Comparison of ENCODE assay signal across 22 mouse cellular contexts in genomic region chr1:28453469-28453868, GRCm38 (mm10).
DNase-seq lines count a peak whose midpoint lies in the region; ATAC-seq lines count a peak whose summit lies in the region.
"Had no signal": no experiment of that assay in that cellular context is flagged by ENCODE, and none has a peak within 500 bp of the region (broad histone marks: within the 10 kb centered on the region; RNA-seq: fewer than 3 reads in every experiment).

No protein-coding gene starts in this region.

- DNase-seq in frontal cortex, postnatal 14 days (ENCODE audit: low spot score in 2 of 2): no peak
- peak; percentile 16 to 43 for DNase-seq in left cerebral cortex, postnatal 25 days (ENCODE audit: low spot score in 2 of 2)
- no peak for DNase-seq in left cerebral cortex, postnatal 10 days (ENCODE audit: extremely low spot score in 1 of 2, low spot score in 2 of 2)
- DNase-seq in right cerebral cortex, postnatal 10 days (ENCODE audit: low spot score in 2 of 2): peak; percentile 21 to 25
- DNase-seq in right cerebral cortex, postnatal 4 days: no peak
- no peak for DNase-seq in layer of hippocampus, adult 9-11 months
- no peak for DNase-seq in heart, postnatal 4 days
- DNase-seq: adrenal gland, postnatal 25 days; cerebellum, adult 8-10 months; cerebellum, postnatal 36 days; gastrocnemius, postnatal 14 days; heart, postnatal 14 days; kidney, adult 8-10 months; kidney, postnatal 4 days; layer of hippocampus, postnatal 36 days; lung, adult 2 months; lung, postnatal 14 days; thymus, postnatal 14 days had no signal

- peak; percentile 73; the same call in 1 of the 2 replicates for ATAC-seq in frontal cortex, adult (ENCODE audit: low TSS enrichment)
- ATAC-seq: forebrain, embryonic 15.5 days; intestine, embryonic 16.5 days; midbrain, embryonic 16.5 days had no signal

- intact Hi-C loops in left cerebral cortex, postnatal 25 days (cut with DNase I): no loop called here
- intact Hi-C loops in left cerebral cortex, postnatal 10 days (cut with DNase I): no loop called here

Comparison
In these comparisons a context has a peak if more than half of its experiments do, and no peak if none do; other contexts are left out.
1. DNase-seq: peak in left cerebral cortex, postnatal 25 days (2 of 2) and right cerebral cortex, postnatal 10 days (2 of 2); none in frontal cortex, postnatal 14 days (0 of 2), left cerebral cortex, postnatal 10 days (0 of 2), right cerebral cortex, postnatal 4 days (single experiment), layer of hippocampus, adult 9-11 months (single experiment) and heart, postnatal 4 days (single experiment).